Mouse (Mus musculus): Measurements from ENCODE around the gene Rnd2.
"Not testable (repeated sequence)": the region's sequence is repeated elsewhere in the genome, so short reads cannot be mapped to it uniquely, and the experiment has no call there.

The Rnd2 gene

DNA sequence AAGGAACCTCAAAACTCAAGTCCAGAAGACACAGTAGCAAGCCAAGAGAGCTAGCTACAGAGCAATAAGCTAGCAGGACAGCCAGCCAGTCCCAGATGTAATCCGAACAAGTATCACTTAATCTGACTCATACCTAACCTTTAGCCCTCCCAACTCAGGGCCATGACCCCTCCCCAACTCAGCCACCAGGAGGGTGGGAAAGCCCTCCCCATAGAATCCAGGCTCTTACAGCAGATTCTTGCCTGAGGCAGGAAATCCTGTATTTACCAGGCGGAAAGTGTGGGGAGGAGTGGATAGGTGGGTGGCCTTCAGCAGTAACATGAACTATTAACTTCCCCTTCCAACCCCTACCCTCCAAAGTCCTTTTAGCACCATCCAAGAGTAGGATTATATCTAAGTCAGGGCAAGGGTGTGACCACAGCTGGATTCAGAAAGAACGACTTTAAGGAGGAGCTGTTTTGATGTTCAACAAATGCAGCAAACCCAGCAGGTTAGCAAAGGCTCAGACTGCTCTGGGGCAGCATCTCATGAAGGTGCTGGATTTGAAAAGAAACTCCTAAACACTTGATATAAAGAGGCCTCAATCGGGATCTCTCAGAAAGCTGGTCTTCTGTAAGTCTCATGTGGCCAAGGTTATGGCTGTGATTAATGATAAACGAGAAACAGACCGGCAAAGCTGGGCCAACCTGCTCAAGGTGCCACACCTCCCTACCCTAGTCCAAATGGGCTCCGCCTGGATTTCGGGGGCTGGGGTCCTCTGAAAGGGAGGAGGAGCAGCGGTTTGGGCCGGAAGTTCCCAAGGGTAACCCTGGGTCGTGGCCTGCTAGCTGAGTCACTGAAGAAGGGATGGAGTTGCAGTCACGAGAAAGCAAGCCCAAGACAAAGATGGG lies at the start of gene Rnd2:
Gene Rnd2, plus strand, starts transcription at position 789 of the 890 bp plus-strand sequence.
- no peak for DNase-seq

DNA sequence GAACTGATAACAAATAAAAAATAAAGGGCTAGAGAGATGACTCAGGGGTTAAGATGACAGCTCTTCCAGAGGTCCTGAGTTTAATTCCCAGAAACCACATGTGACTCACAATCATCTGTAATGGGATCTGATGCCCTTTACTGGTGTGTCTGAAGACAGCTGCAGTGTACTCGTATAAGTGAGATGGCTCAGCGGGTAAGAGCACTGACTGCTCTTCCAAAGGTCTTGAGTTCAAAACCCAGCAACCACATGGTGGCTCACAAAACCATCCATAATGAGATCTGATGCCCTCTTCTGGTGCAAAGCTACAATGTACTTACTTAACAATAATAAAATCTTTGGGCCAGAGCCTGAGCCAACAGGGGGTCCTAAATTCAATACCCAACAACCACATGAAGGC lies 49.5 kb upstream of the Rnd2 start:
- DNase-seq, result no peak

DNA sequence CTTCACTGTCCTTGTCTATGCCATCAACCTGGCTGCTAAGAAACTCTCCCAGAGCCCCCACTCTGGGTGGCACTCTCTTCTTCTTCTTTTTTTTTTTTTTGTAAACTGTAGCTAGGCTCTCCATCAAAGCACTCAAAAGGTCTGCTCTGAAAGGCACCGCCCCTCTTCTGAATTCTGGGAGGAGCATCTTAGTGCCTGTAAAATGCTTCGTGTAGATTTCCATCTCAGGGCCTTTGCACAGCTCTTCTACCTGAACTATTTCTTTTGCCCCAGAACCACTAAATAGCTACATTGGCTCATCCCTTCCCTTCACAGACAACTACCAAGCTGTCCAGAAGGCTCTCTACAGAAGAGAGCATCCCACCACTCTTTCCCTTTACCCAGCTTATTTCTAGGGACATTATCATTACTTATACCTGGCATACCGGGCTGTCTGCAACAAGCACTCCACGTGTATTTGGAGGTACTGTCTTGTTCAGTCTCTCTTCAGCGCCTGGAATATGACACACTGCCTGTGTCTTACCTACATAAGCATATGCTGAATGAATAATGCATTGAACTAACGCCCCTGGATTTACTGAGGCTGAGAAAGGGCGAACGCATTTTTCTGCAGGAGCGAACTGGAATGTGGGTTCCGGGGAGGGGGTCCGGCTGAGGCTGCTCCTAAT lies 48.2 kb upstream of the Rnd2 start:
- DNase-seq, result no peak

DNA sequence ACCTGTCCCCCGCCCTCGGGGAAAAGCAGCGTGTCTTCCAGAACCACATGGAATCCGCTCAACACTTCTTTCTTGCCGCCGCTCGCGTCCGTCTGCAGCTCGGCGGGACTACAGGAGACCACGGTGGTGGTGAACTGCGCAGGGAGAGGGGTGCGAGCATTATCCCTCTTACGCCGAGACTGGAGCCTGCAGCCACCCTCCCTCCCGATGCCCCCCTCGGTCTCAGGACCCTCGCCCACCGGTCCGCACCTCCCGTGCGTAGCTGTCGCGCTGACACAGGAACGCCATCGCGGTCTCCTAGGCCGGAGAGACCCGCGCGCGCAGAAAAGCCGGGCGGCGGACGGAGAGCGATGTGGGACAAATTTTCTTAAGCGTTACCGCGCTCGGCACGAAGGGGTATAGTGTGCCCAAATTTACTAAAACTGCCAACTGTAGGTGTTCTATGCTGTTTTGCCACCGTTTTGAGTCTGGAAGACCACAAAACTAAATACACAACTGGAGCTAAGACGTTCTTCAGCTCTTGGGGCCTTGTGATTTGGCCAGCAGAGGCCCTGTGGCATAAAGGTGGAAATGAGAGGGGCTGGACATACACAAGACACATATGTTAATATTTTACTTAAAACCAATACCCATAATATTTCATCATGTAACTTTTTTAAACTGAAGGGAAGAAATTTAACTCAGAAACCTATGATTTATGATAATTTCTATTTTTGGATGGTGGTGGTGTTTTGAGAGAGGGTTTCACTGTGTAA lies 47.5 kb upstream of the Rnd2 start, which contains the start of gene Aarsd1:
Gene Aarsd1, minus strand, starts transcription at position 515 of the 755 bp plus-strand sequence.
- DNase-seq, result peak; percentile 94 to 95

DNA sequence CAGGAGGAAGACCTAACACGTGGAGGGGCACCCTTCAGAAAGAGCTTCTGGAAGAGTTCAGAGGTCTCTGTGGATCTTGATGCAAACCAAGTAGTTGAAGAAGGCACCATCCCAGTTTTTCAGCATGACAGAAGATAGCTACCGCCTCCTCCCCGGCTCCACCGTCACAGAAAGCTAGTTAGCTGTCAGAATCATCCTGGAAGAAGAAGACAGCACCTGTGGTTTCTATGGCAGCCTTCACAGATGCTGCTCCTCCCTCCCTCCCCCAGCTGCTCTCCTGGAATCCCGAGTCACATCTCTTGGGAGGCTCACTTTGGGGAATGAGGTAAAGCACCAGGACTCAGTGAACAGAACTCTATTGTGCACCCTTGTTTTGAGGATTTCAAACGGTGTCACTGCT lies 45.8 kb upstream of the Rnd2 start:
- no peak for DNase-seq

DNA sequence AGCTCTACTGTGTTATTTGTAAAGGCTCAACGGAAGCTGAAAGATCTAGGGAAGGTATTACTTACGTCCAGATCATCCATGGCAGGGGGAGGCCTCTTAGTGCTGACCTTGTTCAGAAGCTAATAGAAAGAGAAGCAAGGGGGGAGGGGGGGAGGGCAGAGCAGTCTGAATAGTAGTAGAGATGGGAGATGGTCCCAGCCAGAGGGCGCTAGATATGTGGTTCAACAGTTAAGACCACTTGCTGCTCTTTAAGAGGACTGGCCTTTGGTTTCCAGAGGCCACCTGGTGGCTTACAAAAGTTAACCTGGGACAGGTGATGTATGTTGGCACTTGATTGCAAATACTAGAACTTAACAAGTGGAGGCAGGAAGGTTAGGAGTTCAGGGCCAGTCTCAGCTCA lies 45.2 kb upstream of the Rnd2 start:
- peak in 1 of 2 experiments; percentile 28 for DNase-seq

DNA sequence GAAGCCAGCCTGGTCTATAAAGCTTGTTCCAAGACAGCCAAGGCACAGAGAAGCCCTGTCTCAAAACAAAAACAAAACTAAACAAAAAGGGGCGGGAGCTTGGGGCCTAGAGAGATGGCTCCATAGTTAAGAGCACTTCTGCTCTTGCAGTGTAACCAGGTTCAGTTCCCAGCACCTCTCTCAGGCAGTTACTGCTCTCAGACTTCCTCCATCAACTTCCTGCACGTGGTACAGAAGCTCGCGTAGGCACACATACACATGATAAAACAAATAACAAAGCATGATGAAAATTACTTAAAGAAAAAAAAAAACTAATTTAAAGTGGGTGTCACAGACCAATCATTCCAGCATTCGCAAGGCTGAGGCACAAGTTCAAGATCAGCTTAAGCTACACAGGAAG lies 44.7 kb upstream of the Rnd2 start:
- DNase-seq, result no peak

DNA sequence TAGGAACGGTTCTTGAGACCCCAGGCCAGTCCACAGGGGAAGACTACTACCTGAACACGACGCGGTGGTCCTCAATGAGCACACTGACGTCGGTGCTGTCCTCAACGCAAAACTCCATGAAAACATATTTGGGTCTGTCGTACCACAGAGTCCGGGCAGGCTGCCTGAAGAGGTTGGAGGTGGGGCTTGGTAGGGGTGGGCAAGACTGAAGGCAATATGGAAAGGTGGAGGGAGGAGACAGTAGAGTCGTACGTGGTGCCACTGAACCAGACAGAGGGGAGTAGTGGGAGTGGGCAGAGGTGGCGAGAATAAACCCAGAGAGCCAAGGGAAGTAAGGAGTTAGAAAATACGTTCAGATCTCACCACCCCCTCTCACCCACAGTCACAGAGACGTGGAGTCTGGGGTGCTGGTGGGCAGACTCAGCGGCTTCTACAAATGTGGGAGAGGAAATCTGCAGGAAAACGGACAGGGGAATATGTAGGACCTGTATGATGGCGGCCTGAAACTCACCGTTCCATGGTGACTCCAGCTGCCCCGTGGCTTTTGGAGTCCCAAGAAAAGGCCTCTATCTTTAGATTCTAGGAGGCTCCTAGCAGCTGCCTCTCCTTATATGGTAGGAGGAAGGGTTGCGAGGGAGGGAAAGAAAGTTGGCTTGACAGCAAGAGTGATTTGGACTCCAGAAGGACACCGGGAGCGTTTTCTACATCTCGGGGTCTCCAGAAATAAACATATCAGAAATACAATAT lies 40.5 kb upstream of the Rnd2 start, which contains the start of gene Gm27029:
Gene Gm27029, minus strand, starts transcription at position 692 of the 747 bp plus-strand sequence.
- peak; percentile 28 to 49 for DNase-seq

DNA sequence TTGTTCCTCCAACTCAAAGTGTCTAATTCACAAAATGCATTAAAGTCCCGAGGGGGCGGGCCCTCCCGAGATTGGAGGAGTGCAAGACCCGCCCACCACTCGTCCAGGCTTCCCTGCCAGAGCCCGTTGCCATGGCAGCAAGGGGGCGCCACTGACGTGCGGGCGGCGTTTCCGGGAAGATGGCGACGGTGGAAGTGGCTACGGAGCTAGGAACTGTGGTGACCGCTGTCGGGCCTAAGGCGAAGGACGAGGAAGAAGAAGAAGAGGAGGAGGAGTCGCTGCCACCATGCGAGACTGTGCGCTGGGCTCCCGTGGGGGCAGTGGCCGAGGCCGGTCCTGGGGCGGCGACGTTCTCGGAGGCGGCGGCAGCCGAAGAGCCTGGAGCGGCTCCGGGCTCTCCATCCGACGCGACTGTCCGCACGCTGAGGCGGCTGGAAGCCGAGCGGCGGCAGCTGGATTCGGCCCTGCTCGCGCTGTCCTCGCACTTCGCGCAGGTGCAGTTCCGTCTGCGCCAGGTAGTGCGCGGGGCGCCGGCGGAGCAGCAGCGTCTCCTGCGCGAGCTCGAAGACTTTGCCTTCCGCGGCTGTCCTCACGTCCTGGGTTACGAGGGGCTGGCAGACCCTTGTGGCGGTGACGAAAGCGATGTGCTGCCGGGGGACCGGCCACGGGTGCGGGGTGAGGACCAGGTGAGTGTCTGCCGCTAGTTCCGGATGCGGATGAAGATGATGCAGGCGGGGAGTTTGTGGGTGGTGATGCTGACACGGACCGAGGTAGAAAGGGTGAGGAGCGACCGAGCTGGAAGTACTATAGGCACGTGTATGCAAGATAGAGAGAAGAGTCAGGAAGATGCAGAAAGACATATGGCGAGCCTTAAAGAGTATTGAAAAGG lies 39.6 kb upstream of the Rnd2 start, which contains the start of the genes Rundc1 and Ptges3l:
Gene Rundc1, plus strand, starts transcription at position 161 of the 889 bp plus-strand sequence.
Gene Ptges3l, minus strand, starts transcription at position 409 of the 889 bp plus-strand sequence.
- DNase-seq, result peak; percentile 99

DNA sequence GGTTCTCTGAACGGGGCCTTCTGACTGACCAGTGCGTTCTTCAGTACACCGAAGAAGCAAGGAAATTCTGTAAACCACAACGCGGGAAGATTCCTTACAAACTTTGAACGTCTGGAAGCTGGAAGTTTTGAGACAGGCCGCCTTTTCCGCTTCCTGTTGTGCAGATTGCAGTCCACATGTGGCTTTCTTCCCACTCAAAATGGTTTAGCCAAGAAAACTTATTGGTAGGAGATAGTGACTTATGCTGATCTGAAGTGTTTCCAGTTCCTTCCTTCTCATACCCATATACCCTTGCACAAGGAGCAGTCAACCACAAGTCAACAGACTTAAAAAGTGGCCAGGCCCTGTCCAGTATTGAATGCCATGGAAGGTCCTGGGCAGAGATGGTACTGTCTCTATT lies 38.6 kb upstream of the Rnd2 start:
- no peak for DNase-seq

DNA sequence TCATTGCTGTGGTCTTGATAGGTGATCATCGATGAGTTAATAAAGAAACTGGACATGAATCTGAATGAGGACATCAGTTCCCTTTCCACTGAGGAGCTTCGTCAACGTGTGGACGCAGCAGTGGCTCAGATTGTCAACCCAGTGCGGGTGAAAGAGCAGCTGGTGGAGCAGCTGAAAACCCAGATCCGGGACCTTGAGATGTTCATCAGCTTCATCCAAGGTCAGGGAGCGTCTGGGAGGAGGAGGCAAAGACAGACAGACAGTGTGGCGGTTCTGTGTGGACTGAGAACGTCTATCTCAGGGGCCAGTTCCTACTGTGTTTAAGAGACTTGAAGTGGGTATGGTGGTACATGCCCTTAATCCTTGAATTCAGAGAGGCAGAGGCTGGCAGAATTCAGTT lies 33.5 kb upstream of the Rnd2 start:
- no peak for DNase-seq

DNA sequence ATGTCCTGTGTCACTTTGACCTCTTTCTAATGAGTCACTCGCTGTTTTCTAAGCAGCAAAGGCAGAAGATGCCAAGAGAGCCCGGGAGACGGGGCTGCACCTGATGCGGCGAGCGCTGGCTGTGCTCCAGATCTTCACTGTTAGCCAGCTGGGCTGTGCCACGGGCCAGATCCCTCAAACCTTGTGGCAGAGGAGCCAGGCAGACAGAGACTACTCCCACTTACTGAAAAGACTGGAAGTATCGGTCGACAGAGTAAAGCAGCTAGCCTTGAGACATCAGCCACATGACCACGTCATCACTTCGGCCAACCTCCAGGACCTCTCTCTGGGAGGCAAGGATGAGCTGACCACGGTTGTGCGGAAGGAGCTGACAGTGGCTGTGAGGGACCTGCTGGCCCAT lies 31.4 kb upstream of the Rnd2 start:
- peak; percentile 72 to 79 for DNase-seq

DNA sequence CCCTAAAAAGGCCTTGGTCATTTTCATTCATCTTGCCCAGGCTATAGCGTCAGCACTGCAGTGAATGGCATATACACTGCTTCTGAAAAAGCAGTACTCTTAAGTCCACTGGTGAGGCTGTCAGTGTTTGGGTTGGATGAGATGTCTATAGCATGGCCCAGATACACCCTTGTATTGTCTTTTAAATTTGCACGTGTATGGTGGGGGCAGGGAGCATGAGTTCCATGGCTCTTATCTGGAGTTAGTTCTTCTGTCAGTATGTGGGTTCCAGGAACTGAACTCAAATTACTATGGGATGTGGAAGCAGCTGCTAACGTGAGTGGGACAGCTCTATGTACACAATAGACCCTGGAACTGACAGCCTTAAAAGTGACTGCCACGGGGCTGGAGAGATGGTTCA lies 29.0 kb upstream of the Rnd2 start:
- DNase-seq, result no peak

DNA sequence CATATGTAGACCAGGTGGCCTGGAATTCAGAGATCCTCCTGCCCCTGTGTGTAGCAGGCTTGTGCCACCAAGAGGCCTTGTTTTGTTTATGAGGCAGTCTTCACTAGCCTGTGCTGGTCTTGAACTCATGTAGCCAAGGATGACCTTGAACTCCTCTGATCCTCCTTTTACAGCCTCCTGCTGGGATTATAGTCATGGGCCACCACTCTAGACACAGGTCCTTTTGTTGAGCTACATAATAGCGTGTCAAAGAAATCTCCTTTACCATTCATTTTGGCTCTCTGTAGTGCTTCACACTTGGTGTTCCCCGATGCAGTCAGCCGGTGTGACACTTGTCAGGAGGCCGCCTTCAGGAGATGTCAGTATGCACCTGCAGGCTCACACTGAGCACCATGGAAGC lies 27.9 kb upstream of the Rnd2 start:
- DNase-seq, result no peak

DNA sequence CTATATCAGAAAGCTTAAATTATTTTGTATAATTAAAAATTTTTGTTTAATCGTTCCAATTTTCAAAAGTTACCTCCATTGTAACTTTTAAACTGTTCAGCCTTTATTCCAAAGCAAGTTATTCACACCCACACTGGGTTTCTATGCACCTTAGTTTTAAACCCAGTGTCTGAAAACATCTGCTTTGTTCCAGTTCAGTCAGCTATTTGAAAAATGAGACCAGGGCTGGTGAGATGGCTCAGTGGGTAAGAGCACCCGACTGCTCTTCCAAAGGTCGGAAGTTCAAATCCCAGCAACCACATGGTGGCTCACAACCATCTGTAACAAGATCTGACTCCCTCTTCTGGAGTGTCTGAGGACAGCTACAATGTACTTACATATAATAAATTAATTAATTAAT lies 26.8 kb upstream of the Rnd2 start:
- DNase-seq, result not testable (repeated sequence)

DNA sequence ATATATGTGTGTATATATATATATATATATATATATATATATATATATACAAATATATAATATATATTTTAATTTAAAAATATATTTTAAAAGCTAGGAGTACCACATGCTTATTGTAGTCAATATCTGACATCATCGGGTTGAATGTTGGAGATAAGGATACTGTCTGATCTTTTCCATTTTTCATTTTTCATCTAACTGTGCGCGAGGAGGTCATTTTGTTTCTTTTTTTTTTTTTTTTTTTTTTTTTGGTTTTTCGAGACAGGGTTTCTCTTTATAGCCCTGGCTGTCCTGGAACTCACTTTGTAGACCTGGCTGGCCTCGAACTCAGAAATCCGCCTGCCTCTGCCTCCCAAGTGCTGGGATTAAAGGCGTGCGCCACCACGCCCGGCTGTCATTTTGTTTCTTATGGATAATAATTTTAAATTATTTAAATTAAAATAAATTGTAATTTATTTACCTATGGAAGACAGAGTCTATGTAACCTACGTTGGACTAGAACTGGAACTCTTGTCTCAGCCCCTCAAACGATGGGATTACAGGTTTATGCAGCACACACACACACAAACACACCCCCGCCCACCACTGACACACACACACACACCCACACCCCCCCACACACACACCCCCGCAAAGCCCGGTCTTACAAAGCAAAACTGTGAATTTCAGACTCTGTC lies 23.2 kb upstream of the Rnd2 start:
- not testable (repeated sequence) for DNase-seq

DNA sequence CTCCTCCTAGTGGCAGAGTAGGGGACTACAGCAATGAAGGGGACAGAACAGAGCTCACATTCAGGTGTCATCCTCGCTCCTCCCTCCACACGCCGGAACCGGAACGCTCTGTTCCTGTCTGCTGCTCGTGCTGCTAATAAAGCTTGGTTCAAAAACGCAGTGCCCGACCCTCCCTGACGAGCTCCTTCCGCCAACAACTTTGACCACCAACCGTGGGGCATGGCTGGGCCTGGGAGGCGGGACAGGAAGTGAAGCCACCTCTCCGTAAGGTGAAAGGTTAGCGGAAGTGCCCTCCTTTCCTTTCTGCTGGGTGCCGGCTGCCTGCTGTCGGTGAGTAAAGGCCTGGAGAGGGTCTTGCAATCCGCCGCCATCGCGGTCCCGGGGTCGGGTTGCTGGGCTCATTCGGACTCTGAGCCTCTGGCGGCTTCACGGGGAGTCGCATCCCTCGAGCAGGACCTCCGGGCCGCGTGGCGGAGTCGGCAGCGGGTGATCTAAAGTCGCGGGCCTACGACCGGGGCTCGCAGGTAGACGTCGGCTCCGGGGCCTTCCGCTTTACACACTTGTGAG lies 22.6 kb upstream of the Rnd2 start, which contains the start of gene Rpl27:
Gene Rpl27, plus strand, starts transcription at position 172 of the 567 bp plus-strand sequence.
- peak; percentile 98 for DNase-seq

DNA sequence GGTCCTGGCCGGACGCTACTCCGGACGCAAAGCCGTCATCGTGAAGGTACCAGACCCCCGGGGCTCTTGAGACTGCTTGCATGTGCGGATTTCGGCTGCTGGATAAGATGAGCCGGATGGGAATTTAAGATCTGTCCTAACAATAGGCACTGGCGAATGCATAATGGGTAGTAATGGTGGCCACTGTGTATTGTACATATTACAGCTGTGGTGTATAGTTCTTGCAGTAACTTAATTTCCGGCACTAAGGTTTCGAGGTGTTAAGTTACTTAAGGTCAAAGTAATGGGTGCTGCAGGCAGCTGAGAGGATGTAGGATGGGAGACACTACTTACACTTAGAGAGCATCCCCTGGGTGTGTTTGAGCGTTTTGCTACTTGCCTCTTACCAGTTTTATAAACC lies 22.0 kb upstream of the Rnd2 start:
- DNase-seq, result no peak

DNA sequence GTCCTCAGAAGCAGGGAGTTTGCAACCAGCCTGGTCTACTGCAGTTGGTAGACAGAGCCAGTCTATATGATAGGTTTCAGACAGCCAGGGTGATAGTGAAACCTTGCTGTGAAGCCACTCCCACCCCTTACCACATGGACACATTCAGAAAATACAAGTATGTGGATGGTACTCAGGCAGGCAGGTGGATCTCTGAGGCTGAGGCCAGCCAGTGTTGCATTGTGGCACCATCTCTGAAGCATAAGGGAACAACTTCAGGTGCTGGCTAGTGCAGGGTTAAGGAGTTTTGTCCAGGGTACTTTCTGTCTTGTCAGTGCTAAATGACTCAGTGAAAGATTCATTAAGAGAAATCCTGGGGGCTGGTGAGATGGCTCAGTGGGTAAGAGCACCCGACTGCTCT lies 18.5 kb upstream of the Rnd2 start:
- DNase-seq, result no peak

DNA sequence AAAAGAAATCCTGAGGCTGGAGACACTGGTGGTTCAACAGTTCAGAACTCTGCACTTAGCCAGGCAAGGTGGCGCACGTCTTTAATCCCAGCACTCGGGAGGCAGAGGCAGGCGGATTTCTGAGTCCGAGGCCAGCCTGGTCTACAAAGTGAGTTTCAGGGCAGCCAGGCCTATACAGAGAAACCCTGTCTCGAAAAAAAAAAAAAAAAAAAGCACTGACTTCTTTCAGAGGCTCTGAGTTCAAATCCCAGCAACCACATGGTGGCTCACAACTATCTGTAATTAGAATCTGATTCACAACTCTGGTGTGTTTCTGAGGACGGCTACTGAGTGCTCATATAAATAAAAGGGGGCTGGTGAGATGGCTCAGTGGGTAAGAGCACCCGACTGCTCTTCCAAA lies 17.9 kb upstream of the Rnd2 start:
- not testable (repeated sequence) for DNase-seq

All from cerebellum, postnatal 14 days (tissue).